Mouse (Mus musculus) heart, postnatal 4 days (tissue): ENCODE data around the gene 4930467E23Rik. TPM values are rescaled to one million over a fixed set of nuclear protein-coding genes. Genes with fewer than 3 reads are reported as not detected.
A peak's percentile ranks its signal among the peaks of the same experiment; 100 is the strongest.
"Not testable (repeated sequence)": the region's sequence is repeated elsewhere in the genome, so short reads cannot be mapped to it uniquely, and the experiment has no call there.

Experiments used
- DNase-seq: peaks from one replicate; pipeline ENCODE4 v3.0.0; 2021
- total RNA-seq, 2 experiments: library from RNA; stranded (reverse); gene quantifications; 2 replicates each; pipeline ENCODE4 v1.2.3; 2021

The 4930467E23Rik gene
- total RNA-seq, 2 experiments from 2014 or later, result not detected

- not testable (repeated sequence) for DNase-seq
Observed at GRCm38 (mm10) chr8:19781328-19782114, 52.1 kb downstream of the 4930467E23Rik start.

- DNase-seq, result not testable (repeated sequence)
Observed at GRCm38 (mm10) chr8:19782736-19783135, 53.4 kb downstream of the 4930467E23Rik start.

GRCm38 (mm10) chr8:19783860-19784259 lies 54.5 kb downstream of the 4930467E23Rik start:
- not testable (repeated sequence) for DNase-seq

GRCm38 (mm10) chr8:19784554-19785364 lies 55.4 kb downstream of the 4930467E23Rik start:
- DNase-seq, result peak; percentile 100

GRCm38 (mm10) chr8:19792696-19793095 lies 63.3 kb downstream of the 4930467E23Rik start:
- DNase-seq, result not testable (repeated sequence)

Other genes with a start within 250 kb of the 4930467E23Rik start
- gene Defb7, start 234.5 kb upstream of the 4930467E23Rik start, total RNA-seq, result not detected
- gene Gm31371, start 173.8 kb downstream of the 4930467E23Rik start, total RNA-seq, result under 1 TPM; 0.14 to 0.38 TPM